Mouse (Mus musculus) olfactory bulb, adult 2 months (tissue): ENCODE results near the gene Prima1. TPM values are rescaled to one million over a fixed set of nuclear protein-coding genes. Genes with fewer than 3 reads are reported as not detected.

ENCODE experiments used
- H3K27ac ChIP-seq: fragments of 200-500 bp; 2 replicates; pipeline ENCODE4 v1.5.1; 2012; ENCODE audit warnings: low read depth, low read length; ENCODE audit not compliant: insufficient read depth
- H3K4me1 ChIP-seq: fragments of 200-500 bp; 2 replicates; pipeline ENCODE4 v1.6.1; 2012; ENCODE audit warnings: low read length; ENCODE audit not compliant: control insufficient read depth, insufficient read depth
- H3K4me3 ChIP-seq: fragments of 200-500 bp; 2 replicates; pipeline ENCODE4 v1.5.1; 2012; ENCODE audit warnings: mild to moderate bottlenecking, low read depth, low read length, moderate library complexity; ENCODE audit not compliant: insufficient read depth
- CTCF ChIP-seq: fragments of 200-500 bp; IDR thresholded peaks from 2 replicates; pipeline ENCODE4 v1.5.1; 2012; ENCODE audit warnings: low read depth, mild to moderate bottlenecking, low read length, moderate library complexity; ENCODE audit not compliant: insufficient read depth
- POLR2A ChIP-seq: fragments of 200-500 bp; IDR thresholded peaks from 2 replicates; pipeline ENCODE4 v1.6.1; 2012; ENCODE audit warnings: mild to moderate bottlenecking, low read depth, low read length, moderate library complexity; ENCODE audit not compliant: insufficient read depth
- WGBS: fragments of 180-500 bp; shearing (Covaris S2); methylation state at CpG from one replicate; pipeline ENCODE4 v1.1.7; 2018; 5-methylcytosine and 5-hydroxymethylcytosine counted together
- polyA plus RNA-seq: library from polyadenylated mRNA; stranded (reverse); fragments of >200 nt; gene quantifications from 2 replicates; pipeline ENCODE4 v1.2.4, GENCODE M21; 2012; ENCODE audit warnings: low replicate concordance; ENCODE audit not compliant: missing spikeins, insufficient read depth, insufficient read length

Gene Prima1
- polyA plus RNA-seq, 1 experiment = not detected

DNA sequence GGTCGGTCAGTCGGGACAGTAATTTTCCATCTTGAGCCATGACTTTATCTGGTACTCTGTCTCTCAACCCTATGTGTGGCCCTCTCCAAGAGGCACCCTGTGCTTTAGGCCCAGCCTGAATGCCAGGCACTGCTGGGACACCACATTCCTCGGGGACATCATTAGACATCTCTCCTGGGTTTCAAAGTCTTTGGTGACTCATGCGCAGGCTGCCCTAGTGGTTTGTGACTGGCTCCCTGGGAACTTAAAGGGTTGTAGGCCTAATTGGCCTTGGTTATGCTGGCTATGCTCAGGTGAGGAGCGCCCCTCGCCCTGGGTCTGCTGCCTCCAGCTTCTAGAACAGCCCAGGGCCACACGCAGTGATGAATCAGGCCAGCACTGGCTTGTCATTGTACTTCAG lies 32.4 kb downstream of the Prima1 start:
- Histone ChIP-seq H3K4me3 (no peak overlapping the region), H3K27ac (no peak overlapping the region), H3K4me1 (peaks cover 10% of the 10 kb centered on the region)
- TF ChIP-seq CTCF = no peak
- no peak for TF ChIP-seq POLR2A
- WGBS = 92% methylated on average over 7 of the region's 7 CpGs

DNA sequence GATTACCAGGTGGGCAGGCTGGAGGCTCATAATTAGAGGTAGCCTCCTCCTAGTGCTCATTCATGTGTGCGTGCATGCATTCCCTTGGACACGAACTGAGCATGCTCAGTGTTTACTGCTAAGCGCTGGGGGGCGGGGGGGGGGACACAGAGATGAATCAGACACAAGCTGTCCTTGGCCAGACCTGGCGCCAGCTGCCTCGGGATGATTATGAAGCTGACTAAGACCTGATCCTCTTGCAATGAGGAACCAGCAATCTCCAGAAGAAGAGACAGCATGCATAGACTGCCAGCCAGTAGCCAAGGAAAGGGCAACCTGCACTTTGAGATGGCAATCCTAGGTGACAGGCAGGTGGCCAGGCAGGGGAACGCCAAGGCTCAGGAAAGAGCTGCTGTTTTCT lies 36.4 kb downstream of the Prima1 start:
- H3K27ac ChIP-seq = no peak overlapping the region
- TF ChIP-seq POLR2A (no peak), CTCF (no peak)
- WGBS = 51% methylated on average over 7 of the region's 7 CpGs
- H3K4me1 ChIP-seq = peaks cover 17% of the 10 kb centered on the region
- no peak overlapping the region for H3K4me3 ChIP-seq

GRCm38 (mm10) chr12:103202592-103203544 lies 39.1 kb downstream of the Prima1 start:
- no peak overlapping the region for H3K27ac ChIP-seq
- 54% methylated on average over 11 of the region's 11 CpGs for WGBS
- TF ChIP-seq CTCF (no peak), POLR2A (no peak)

DNA sequence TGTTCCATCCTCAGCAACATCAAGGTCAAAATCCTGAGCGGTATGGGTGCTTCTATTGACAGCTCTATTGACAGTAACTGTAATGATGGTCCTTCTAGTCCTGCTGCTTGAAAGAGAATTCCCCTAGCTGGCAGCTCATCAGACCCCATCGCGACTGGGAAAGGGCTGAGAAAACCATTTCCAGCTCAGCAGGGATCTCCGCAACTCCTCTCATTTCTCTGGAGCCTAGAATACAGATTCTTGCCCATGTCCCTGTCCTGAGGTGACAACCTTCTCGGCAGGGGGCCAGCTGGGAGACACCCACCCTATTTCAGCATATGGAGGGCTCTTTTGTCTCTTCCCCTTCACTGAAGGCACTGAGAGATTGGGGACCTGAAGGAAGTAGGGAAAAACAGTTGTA lies 49.0 kb downstream of the Prima1 start:
- 54% methylated on average over 5 of the region's 5 CpGs for WGBS
- Histone ChIP-seq H3K4me3 (no peak overlapping the region), H3K27ac (no peak overlapping the region), H3K4me1 (peaks cover 38% of the 10 kb centered on the region)
- TF ChIP-seq POLR2A = no peak
- TF ChIP-seq CTCF = no peak

More at GRCm38 (mm10) chr12:103202592-103203544, 39.1 kb downstream of the Prima1 start:
- no peak overlapping the region for H3K4me3 ChIP-seq
- peaks cover 23% of the 10 kb centered on the region for H3K4me1 ChIP-seq

GRCm38 (mm10) chr12:103189771-103190170 lies 52.2 kb downstream of the Prima1 start:
- no peak overlapping the region for H3K27ac ChIP-seq
- H3K4me1 ChIP-seq = peaks cover 30% of the 10 kb centered on the region
- no peak for TF ChIP-seq CTCF
- no peak for TF ChIP-seq POLR2A
- 18% methylated on average over 12 of the region's 12 CpGs for WGBS
- H3K4me3 ChIP-seq = no peak overlapping the region

GRCm38 (mm10) chr12:103188223-103188622 lies 53.7 kb downstream of the Prima1 start:
- peaks cover 29% of the 10 kb centered on the region for H3K4me1 ChIP-seq

DNA sequence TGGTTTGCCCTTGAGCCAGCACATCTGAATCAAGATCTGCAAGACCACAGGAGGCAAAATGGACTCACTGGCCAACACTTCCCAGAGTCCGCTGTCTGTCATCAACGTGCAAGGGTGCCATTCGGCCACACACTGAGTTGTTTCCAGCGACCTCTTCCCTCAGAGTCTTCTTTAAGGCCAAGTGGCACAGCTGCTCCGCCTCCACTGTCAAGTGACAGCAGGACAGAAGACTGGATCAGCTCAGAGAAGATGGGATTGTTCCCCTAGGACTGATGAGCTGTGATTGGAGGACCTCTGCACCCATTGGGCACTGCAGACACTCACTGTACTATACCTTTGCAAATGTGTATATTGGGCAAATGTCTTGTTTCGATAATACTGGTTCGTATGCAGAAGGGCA lies 54.9 kb downstream of the Prima1 start:
- Histone ChIP-seq H3K27ac (no peak overlapping the region), H3K4me1 (peaks cover 22% of the 10 kb centered on the region), H3K4me3 (no peak overlapping the region)
- 77% methylated on average over 7 of the region's 7 CpGs for WGBS
- TF ChIP-seq CTCF (no peak), POLR2A (no peak)

More at GRCm38 (mm10) chr12:103188223-103188622, 53.7 kb downstream of the Prima1 start:
- 63% methylated on average over 8 of the region's 8 CpGs for WGBS
- no peak overlapping the region for H3K27ac ChIP-seq
- H3K4me3 ChIP-seq = no peak overlapping the region
- TF ChIP-seq POLR2A = no peak
- TF ChIP-seq CTCF = no peak

GRCm38 (mm10) chr12:103183057-103183456 lies 58.9 kb downstream of the Prima1 start:
- no peak for TF ChIP-seq POLR2A
- no peak for TF ChIP-seq CTCF
- Histone ChIP-seq H3K4me1 (peaks cover 7% of the 10 kb centered on the region), H3K4me3 (no peak overlapping the region), H3K27ac (no peak overlapping the region)
- 50% methylated on average over 7 of the region's 7 CpGs for WGBS

DNA sequence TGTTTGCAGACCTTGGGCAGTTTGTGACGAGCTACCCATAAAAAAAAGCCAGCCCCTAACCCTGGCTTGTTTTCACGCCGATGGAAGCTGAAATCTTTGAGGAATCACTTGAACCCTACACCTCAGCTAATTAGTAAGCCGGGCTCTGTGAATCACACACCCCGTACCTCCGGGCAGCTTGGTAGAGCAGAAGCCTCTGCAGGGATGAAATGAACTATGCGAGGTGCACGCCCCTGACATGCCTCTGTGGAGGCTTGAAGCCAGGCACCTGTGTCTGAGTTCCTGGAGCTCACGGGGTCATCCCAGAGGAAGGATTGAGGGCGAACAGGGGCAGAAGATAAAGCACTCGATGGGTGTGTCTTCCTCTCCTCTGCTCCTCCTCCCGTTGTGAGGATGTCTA lies 73.1 kb downstream of the Prima1 start:
- 81% methylated on average over 12 of the region's 12 CpGs for whole genome bisulfite sequencing
- TF ChIP-seq POLR2A = no peak
- TF ChIP-seq CTCF = no peak
- H3K4me3 ChIP-seq = no peak overlapping the region
- peaks cover 13% of the 10 kb centered on the region for H3K4me1 ChIP-seq
- H3K27ac ChIP-seq = no peak overlapping the region
